Mouse (Mus musculus) lung, adult 2 months (tissue): ENCODE measurements around the gene Cdiptos.

ENCODE experiments used
- CTCF ChIP-seq: fragments of 200-500 bp; IDR thresholded peaks from 2 replicates; pipeline ENCODE4 v1.5.1; 2011; ENCODE audit warnings: mild to moderate bottlenecking, low read length, control low read depth; ENCODE audit not compliant: insufficient read depth
- POLR2A ChIP-seq: fragments of 200-500 bp; IDR thresholded peaks from 2 replicates; pipeline ENCODE4 v1.6.1; 2011; ENCODE audit warnings: low read depth, mild to moderate bottlenecking, control low read depth, low read length, borderline replicate concordance; ENCODE audit errors: extremely low read depth

- no peak for TF ChIP-seq CTCF
- no peak for TF ChIP-seq POLR2A
These were observed 37.5 kb upstream of the Cdiptos start for GRCm38 (mm10) chr7:127013385-127013784.
